Mouse (Mus musculus): ENCODE data around the gene Ibtk. TPM values are rescaled to one million over a fixed set of nuclear protein-coding genes. Genes with fewer than 3 reads are reported as not detected.

Ibtk gene
- polyA plus RNA-seq, 1 experiment from 2014 or later: 46.8 TPM

- Histone ChIP-seq H3K9ac (ENCODE audit: low read length) (no peak overlapping the region), H3K4me1 (replicated peaks; ENCODE audit: control insufficient read depth, insufficient read depth, low read length) (no peaks in the 10 kb centered on the region; the same call in 1 of the 2 replicates), H3K27ac (ENCODE audit: low read depth) (0 out of 2 replicates have a peak overlapping the region, but pooled peaks have one; percentile 19), H3K36me3 (ENCODE audit: control insufficient read depth, insufficient read depth, low read length) (no peaks in the 10 kb centered on the region), H3K4me3 (ENCODE audit: low read depth, low read length) (no peak overlapping the region), H3K9me3 (ENCODE audit: control insufficient read depth, low read length) (no peaks in the 10 kb centered on the region), H3K27me3 (replicated peaks; ENCODE audit: control insufficient read depth, insufficient read depth, low read length) (no peaks in the 10 kb centered on the region), H3K4me2 (ENCODE audit: low read length) (no peak overlapping the region)
- DNase-seq (ENCODE audit: low spot score) (peak; percentile 58), ATAC-seq (replicated peaks; ENCODE audit: low FRiP score, low TSS enrichment, low read depth) (0 out of 2 replicates have a peak, but pooled peaks have one; percentile 71)
- 29% methylated on average over 12 of the region's 12 CpGs for WGBS
Observed at GRCm38 (mm10) chr9:85769057-85769789, 20.1 kb upstream of the Ibtk start.

GRCm38 (mm10) chr9:85767255-85767654, 18.1 kb upstream of the Ibtk start:
- Histone ChIP-seq H3K9me3 (ENCODE audit: control insufficient read depth, low read length) (no peaks in the 10 kb centered on the region), H3K27me3 (replicated peaks; ENCODE audit: control insufficient read depth, insufficient read depth, low read length) (no peaks in the 10 kb centered on the region), H3K4me3 (ENCODE audit: low read depth, low read length) (no peak overlapping the region), H3K4me1 (replicated peaks; ENCODE audit: control insufficient read depth, insufficient read depth, low read length) (no peaks in the 10 kb centered on the region; the same call in 1 of the 2 replicates), H3K27ac (ENCODE audit: low read depth) (no peak overlapping the region), H3K9ac (ENCODE audit: low read length) (no peak overlapping the region), H3K4me2 (ENCODE audit: low read length) (no peak overlapping the region), H3K36me3 (ENCODE audit: control insufficient read depth, insufficient read depth, low read length) (no peaks in the 10 kb centered on the region)
- WGBS: 82% methylated on average over 2 of the region's 2 CpGs
- DNase-seq (ENCODE audit: low spot score) (no peak), ATAC-seq (replicated peaks; ENCODE audit: low FRiP score, low TSS enrichment, low read depth) (no peak)

GRCm38 (mm10) chr9:85762476-85762875, 13.3 kb upstream of the Ibtk start:
- no peaks in the 10 kb centered on the region for H3K4me1 ChIP-seq (replicated peaks; ENCODE audit: control insufficient read depth, insufficient read depth, low read length)
- ATAC-seq (replicated peaks; ENCODE audit: low FRiP score, low TSS enrichment, low read depth) (no peak), DNase-seq (ENCODE audit: low spot score) (no peak)
- no peak overlapping the region for H3K4me3 ChIP-seq (ENCODE audit: low read depth, low read length)
- WGBS: 98% methylated on average over 1 of the region's 1 CpGs
- no peak overlapping the region for H3K27ac ChIP-seq (ENCODE audit: low read depth)
- no peaks in the 10 kb centered on the region for H3K27me3 ChIP-seq (replicated peaks; ENCODE audit: control insufficient read depth, insufficient read depth, low read length)
- no peaks in the 10 kb centered on the region for H3K36me3 ChIP-seq (ENCODE audit: control insufficient read depth, insufficient read depth, low read length)
- H3K9ac ChIP-seq (ENCODE audit: low read length): no peak overlapping the region
- H3K4me2 ChIP-seq (ENCODE audit: low read length): no peak overlapping the region
- H3K9me3 ChIP-seq (ENCODE audit: control insufficient read depth, low read length): no peaks in the 10 kb centered on the region

- no peaks in the 10 kb centered on the region for H3K36me3 ChIP-seq (ENCODE audit: control insufficient read depth, insufficient read depth, low read length)
- 90% methylated on average over 7 of the region's 7 CpGs for WGBS
- H3K9me3 ChIP-seq (ENCODE audit: control insufficient read depth, low read length): no peaks in the 10 kb centered on the region
- H3K4me2 ChIP-seq (ENCODE audit: low read length): no peak overlapping the region
- H3K9ac ChIP-seq (ENCODE audit: low read length): no peak overlapping the region
- H3K4me3 ChIP-seq (ENCODE audit: low read depth, low read length): no peak overlapping the region
- no peak for DNase-seq (ENCODE audit: low spot score)
- peaks cover 11% of the 10 kb centered on the region; the same call in 1 of the 2 replicates for H3K4me1 ChIP-seq (replicated peaks; ENCODE audit: control insufficient read depth, insufficient read depth, low read length)
- no peaks in the 10 kb centered on the region for H3K27me3 ChIP-seq (replicated peaks; ENCODE audit: control insufficient read depth, insufficient read depth, low read length)
- ATAC-seq (replicated peaks; ENCODE audit: low FRiP score, low TSS enrichment, low read depth): no peak
- no peak overlapping the region for H3K27ac ChIP-seq (ENCODE audit: low read depth)
Observed at GRCm38 (mm10) chr9:85750797-85751196, 1.7 kb upstream of the Ibtk start.

- H3K9ac ChIP-seq (ENCODE audit: low read length): peak overlapping the region; percentile 98
- peak overlapping the region; percentile 61 for H3K4me2 ChIP-seq (ENCODE audit: low read length)
- H3K27ac ChIP-seq (ENCODE audit: low read depth): peak overlapping the region; percentile 98
- H3K36me3 ChIP-seq (ENCODE audit: control insufficient read depth, insufficient read depth, low read length): no peaks in the 10 kb centered on the region
- no peak for DNase-seq (ENCODE audit: low spot score)
- 19% methylated on average over 5 of the region's 5 CpGs for WGBS
- H3K4me1 ChIP-seq (replicated peaks; ENCODE audit: control insufficient read depth, insufficient read depth, low read length): peaks cover 11% of the 10 kb centered on the region; the same call in 1 of the 2 replicates
- peak; percentile 20; the same call in 1 of the 2 replicates for ATAC-seq (replicated peaks; ENCODE audit: low FRiP score, low TSS enrichment, low read depth)
- no peaks in the 10 kb centered on the region for H3K27me3 ChIP-seq (replicated peaks; ENCODE audit: control insufficient read depth, insufficient read depth, low read length)
- no peaks in the 10 kb centered on the region for H3K9me3 ChIP-seq (ENCODE audit: control insufficient read depth, low read length)
- H3K4me3 ChIP-seq (ENCODE audit: low read depth, low read length): peak overlapping the region; percentile 80
Observed at GRCm38 (mm10) chr9:85749922-85750509, 882 bp upstream of the Ibtk start.

GRCm38 (mm10) chr9:85748204-85749141, 661 bp downstream of the Ibtk start:
- Histone ChIP-seq H3K27me3 (replicated peaks; ENCODE audit: control insufficient read depth, insufficient read depth, low read length) (no peaks in the 10 kb centered on the region), H3K4me3 (ENCODE audit: low read depth, low read length) (peak overlapping the region; percentile 80), H3K4me1 (replicated peaks; ENCODE audit: control insufficient read depth, insufficient read depth, low read length) (peaks cover 11% of the 10 kb centered on the region; the same call in 1 of the 2 replicates), H3K4me2 (ENCODE audit: low read length) (peak overlapping the region; percentile 61), H3K27ac (ENCODE audit: low read depth) (peak overlapping the region; percentile 98), H3K9me3 (ENCODE audit: control insufficient read depth, low read length) (no peaks in the 10 kb centered on the region), H3K36me3 (ENCODE audit: control insufficient read depth, insufficient read depth, low read length) (peaks cover 2% of the 10 kb centered on the region; the same call in 1 of the 2 replicates), H3K9ac (ENCODE audit: low read length) (peak overlapping the region; percentile 98)
- DNase-seq (ENCODE audit: low spot score): peak; percentile 93
- peak; percentile 82 for ATAC-seq (replicated peaks; ENCODE audit: low FRiP score, low TSS enrichment, low read depth)
- WGBS: 2% methylated on average over 43 of the region's 43 CpGs

GRCm38 (mm10) chr9:85745566-85745965, 3.6 kb downstream of the Ibtk start:
- ATAC-seq (replicated peaks; ENCODE audit: low FRiP score, low TSS enrichment, low read depth): no peak
- no peaks in the 10 kb centered on the region for H3K27me3 ChIP-seq (replicated peaks; ENCODE audit: control insufficient read depth, insufficient read depth, low read length)
- no peak overlapping the region for H3K4me2 ChIP-seq (ENCODE audit: low read length)
- H3K4me1 ChIP-seq (replicated peaks; ENCODE audit: control insufficient read depth, insufficient read depth, low read length): peaks cover 11% of the 10 kb centered on the region; the same call in 1 of the 2 replicates
- peaks cover 26% of the 10 kb centered on the region for H3K36me3 ChIP-seq (ENCODE audit: control insufficient read depth, insufficient read depth, low read length)
- H3K9me3 ChIP-seq (ENCODE audit: control insufficient read depth, low read length): no peaks in the 10 kb centered on the region
- no peak overlapping the region for H3K9ac ChIP-seq (ENCODE audit: low read length)
- no peak overlapping the region for H3K27ac ChIP-seq (ENCODE audit: low read depth)
- no peak for DNase-seq (ENCODE audit: low spot score)
- no peak overlapping the region for H3K4me3 ChIP-seq (ENCODE audit: low read depth, low read length)
- WGBS: 82% methylated on average over 2 of the region's 2 CpGs

GRCm38 (mm10) chr9:85743358-85743757, 5.8 kb downstream of the Ibtk start:
- H3K4me3 ChIP-seq (ENCODE audit: low read depth, low read length): no peak overlapping the region
- no peak for DNase-seq (ENCODE audit: low spot score)
- H3K9me3 ChIP-seq (ENCODE audit: control insufficient read depth, low read length): no peaks in the 10 kb centered on the region
- H3K36me3 ChIP-seq (ENCODE audit: control insufficient read depth, insufficient read depth, low read length): peaks cover 43% of the 10 kb centered on the region
- no peak overlapping the region for H3K9ac ChIP-seq (ENCODE audit: low read length)
- H3K4me1 ChIP-seq (replicated peaks; ENCODE audit: control insufficient read depth, insufficient read depth, low read length): peaks cover 6% of the 10 kb centered on the region; the same call in 1 of the 2 replicates
- no peaks in the 10 kb centered on the region for H3K27me3 ChIP-seq (replicated peaks; ENCODE audit: control insufficient read depth, insufficient read depth, low read length)
- 84% methylated on average over 11 of the region's 11 CpGs for WGBS
- H3K4me2 ChIP-seq (ENCODE audit: low read length): no peak overlapping the region
- ATAC-seq (replicated peaks; ENCODE audit: low FRiP score, low TSS enrichment, low read depth): no peak
- H3K27ac ChIP-seq (ENCODE audit: low read depth): no peak overlapping the region

Measured in intestine, embryonic 14.5 days (tissue).